Mouse (Mus musculus) hindbrain, embryonic 12.5 days (tissue): ENCODE measurements around the gene Utp18. TPM values are rescaled to one million over a fixed set of nuclear protein-coding genes. Genes with fewer than 3 reads are reported as not detected.

Source experiments
- ATAC-seq: fragments of 200-750 bp; cut with Nextera tagmentation; 2 replicates; pipeline ENCODE4 v1.8.0; 2017; ENCODE audit warnings: moderate TSS enrichment; ENCODE audit not compliant: low FRiP score
- H3K27ac ChIP-seq: fragments of 300-500 bp; sonication (generic); 2 replicates; pipeline ENCODE4 v1.5.1; 2016; ENCODE audit warnings: mild to moderate bottlenecking
- H3K27me3 ChIP-seq: fragments of 300-500 bp; sonication (generic); 2 replicates; pipeline ENCODE4 v1.6.1; 2016; ENCODE audit warnings: mild to moderate bottlenecking
- H3K36me3 ChIP-seq: fragments of 300-500 bp; sonication (generic); 2 replicates; pipeline ENCODE4 v1.6.1; 2016; ENCODE audit warnings: mild to moderate bottlenecking
- H3K4me1 ChIP-seq: fragments of 300-500 bp; sonication (generic); 2 replicates; pipeline ENCODE4 v1.6.1; 2016
- H3K4me2 ChIP-seq: fragments of 300-500 bp; sonication (generic); replicated peaks from 2 replicates; pipeline ENCODE4 v1.6.1; 2016; ENCODE audit warnings: mild to moderate bottlenecking
- H3K4me3 ChIP-seq: fragments of 300-500 bp; sonication (generic); 2 replicates; pipeline ENCODE4 v1.5.1; 2016; ENCODE audit warnings: mild to moderate bottlenecking
- H3K9ac ChIP-seq: fragments of 300-500 bp; sonication (generic); 2 replicates; pipeline ENCODE4 v1.6.1; 2016; ENCODE audit warnings: mild to moderate bottlenecking, moderate library complexity
- H3K9me3 ChIP-seq: fragments of 300-500 bp; sonication (generic); replicated peaks from 2 replicates; pipeline ENCODE4 v1.6.1; 2016; ENCODE audit warnings: mild to moderate bottlenecking
- WGBS: fragments of 180-500 bp; shearing (Covaris S2); methylation state at CpG from one replicate; pipeline ENCODE4 v1.1.7; 2016; 5-methylcytosine and 5-hydroxymethylcytosine counted together
- polyA plus RNA-seq: library from polyadenylated mRNA; unstranded; fragments of >200 nt; fragmentation: Nextera tagmentation; extraction: Ambion mirVana; gene quantifications from 2 replicates; pipeline ENCODE4 v1.2.1, GENCODE M21; 2016

Utp18 gene
- polyA plus RNA-seq, 1 experiment from 2014 or later = 40.5 TPM

- Histone ChIP-seq H3K4me2 (no peak overlapping the region), H3K4me3 (no peak overlapping the region), H3K36me3 (peaks cover 48% of the 10 kb centered on the region), H3K27ac (no peak overlapping the region), H3K9ac (no peak overlapping the region), H3K9me3 (no peaks in the 10 kb centered on the region), H3K27me3 (no peaks in the 10 kb centered on the region), H3K4me1 (no peaks in the 10 kb centered on the region)
- no peak for ATAC-seq
- WGBS = 85% methylated on average over 1 of the region's 1 CpGs
Measured at GRCm38 (mm10) chr11:93862638-93863037, 22.9 kb downstream of the Utp18 start.

- Histone ChIP-seq H3K27me3 (no peaks in the 10 kb centered on the region), H3K4me3 (no peak overlapping the region), H3K4me1 (no peaks in the 10 kb centered on the region), H3K36me3 (peaks cover 43% of the 10 kb centered on the region), H3K9ac (no peak overlapping the region), H3K4me2 (no peak overlapping the region), H3K9me3 (no peaks in the 10 kb centered on the region), H3K27ac (no peak overlapping the region)
- WGBS = 93% methylated on average over 4 of the region's 4 CpGs
- ATAC-seq = no peak
Measured at GRCm38 (mm10) chr11:93862045-93862623, 23.4 kb downstream of the Utp18 start.

- no peak overlapping the region for H3K4me2 ChIP-seq
- no peaks in the 10 kb centered on the region for H3K27me3 ChIP-seq
- H3K4me1 ChIP-seq = peaks cover 2% of the 10 kb centered on the region; the same call in 1 of the 2 replicates
- WGBS = 97% methylated on average over 2 of the region's 2 CpGs
- peaks cover 34% of the 10 kb centered on the region; the same call in 1 of the 2 replicates for H3K36me3 ChIP-seq
- ATAC-seq = no peak
- no peaks in the 10 kb centered on the region for H3K9me3 ChIP-seq
- no peak overlapping the region for H3K9ac ChIP-seq
- H3K4me3 ChIP-seq = no peak overlapping the region
- H3K27ac ChIP-seq = no peak overlapping the region
Measured at GRCm38 (mm10) chr11:93861193-93861592, 24.4 kb downstream of the Utp18 start.

GRCm38 (mm10) chr11:93860540-93861172 is 24.9 kb downstream of the Utp18 start:
- H3K27me3 ChIP-seq = no peaks in the 10 kb centered on the region
- H3K9ac ChIP-seq = no peak overlapping the region
- no peaks in the 10 kb centered on the region for H3K9me3 ChIP-seq
- no peak for ATAC-seq
- no peak overlapping the region for H3K27ac ChIP-seq
- WGBS = 92% methylated on average over 1 of the region's 1 CpGs
- no peak overlapping the region for H3K4me2 ChIP-seq
- H3K4me3 ChIP-seq = no peak overlapping the region
- H3K36me3 ChIP-seq = peaks cover 31% of the 10 kb centered on the region; the same call in 1 of the 2 replicates
- peaks cover 2% of the 10 kb centered on the region; the same call in 1 of the 2 replicates for H3K4me1 ChIP-seq

- Histone ChIP-seq H3K4me1 (peaks cover 2% of the 10 kb centered on the region; the same call in 1 of the 2 replicates), H3K27ac (no peak overlapping the region), H3K27me3 (no peaks in the 10 kb centered on the region), H3K9ac (no peak overlapping the region), H3K36me3 (0 out of 2 replicates have a peak, but pooled peaks cover 14% of the 10 kb centered on the region), H3K9me3 (no peaks in the 10 kb centered on the region), H3K4me2 (no peak overlapping the region), H3K4me3 (no peak overlapping the region)
- ATAC-seq = no peak
- 7% methylated on average over 6 of the region's 6 CpGs for WGBS
Measured at GRCm38 (mm10) chr11:93856284-93856955, 29.1 kb downstream of the Utp18 start.

GRCm38 (mm10) chr11:93852546-93852945 is 33.0 kb downstream of the Utp18 start:
- 80% methylated on average over 3 of the region's 3 CpGs for WGBS

GRCm38 (mm10) chr11:93847342-93847741 is 38.2 kb downstream of the Utp18 start:
- H3K4me1 ChIP-seq = 0 out of 2 replicates have a peak, but pooled peaks cover 5% of the 10 kb centered on the region
- no peak overlapping the region for H3K4me2 ChIP-seq
- no peak overlapping the region for H3K4me3 ChIP-seq
- H3K36me3 ChIP-seq = no peaks in the 10 kb centered on the region
- ATAC-seq = no peak
- H3K9ac ChIP-seq = no peak overlapping the region
- WGBS = 13% methylated on average over 2 of the region's 2 CpGs
- no peaks in the 10 kb centered on the region for H3K9me3 ChIP-seq
- H3K27me3 ChIP-seq = no peaks in the 10 kb centered on the region
- no peak overlapping the region for H3K27ac ChIP-seq

More at GRCm38 (mm10) chr11:93852546-93852945, 33.0 kb downstream of the Utp18 start:
- no peak overlapping the region for H3K4me2 ChIP-seq
- H3K4me3 ChIP-seq = no peak overlapping the region
- H3K36me3 ChIP-seq = no peaks in the 10 kb centered on the region
- H3K27ac ChIP-seq = no peak overlapping the region
- H3K4me1 ChIP-seq = peaks cover 3% of the 10 kb centered on the region; the same call in 1 of the 2 replicates
- no peaks in the 10 kb centered on the region for H3K9me3 ChIP-seq
- H3K9ac ChIP-seq = no peak overlapping the region
- ATAC-seq = no peak
- no peaks in the 10 kb centered on the region for H3K27me3 ChIP-seq

GRCm38 (mm10) chr11:93835800-93836199 is 49.8 kb downstream of the Utp18 start:
- H3K27ac ChIP-seq = no peak overlapping the region
- no peak for ATAC-seq
- no peaks in the 10 kb centered on the region for H3K4me1 ChIP-seq
- no peak overlapping the region for H3K4me2 ChIP-seq
- no peaks in the 10 kb centered on the region for H3K27me3 ChIP-seq
- 65% methylated on average over 2 of the region's 2 CpGs for WGBS
- no peaks in the 10 kb centered on the region for H3K9me3 ChIP-seq
- H3K4me3 ChIP-seq = no peak overlapping the region
- no peaks in the 10 kb centered on the region for H3K36me3 ChIP-seq
- no peak overlapping the region for H3K9ac ChIP-seq

GRCm38 (mm10) chr11:93829971-93830370 is 55.6 kb downstream of the Utp18 start:
- H3K27ac ChIP-seq = peak overlapping the region; percentile 57
- no peaks in the 10 kb centered on the region for H3K27me3 ChIP-seq
- peaks cover 9% of the 10 kb centered on the region for H3K4me1 ChIP-seq
- WGBS = 87% methylated on average over 8 of the region's 8 CpGs
- H3K9me3 ChIP-seq = no peaks in the 10 kb centered on the region
- no peaks in the 10 kb centered on the region for H3K36me3 ChIP-seq
- H3K9ac ChIP-seq = no peak overlapping the region
- peak; percentile 27; the same call in 1 of the 2 replicates for ATAC-seq
- no peak overlapping the region for H3K4me3 ChIP-seq
- H3K4me2 ChIP-seq = no peak overlapping the region

- Histone ChIP-seq H3K9ac (no peak overlapping the region), H3K27me3 (no peaks in the 10 kb centered on the region), H3K4me1 (peaks cover 9% of the 10 kb centered on the region), H3K4me2 (0 out of 2 replicates have a peak overlapping the region, but pooled peaks have one; percentile 1), H3K27ac (peak overlapping the region; percentile 64), H3K4me3 (no peak overlapping the region), H3K36me3 (no peaks in the 10 kb centered on the region), H3K9me3 (no peaks in the 10 kb centered on the region)
- peak; percentile 94 for ATAC-seq
- 55% methylated on average over 6 of the region's 6 CpGs for WGBS
Measured at GRCm38 (mm10) chr11:93829327-93829679, 56.3 kb downstream of the Utp18 start.

GRCm38 (mm10) chr11:93828619-93829326 is 56.8 kb downstream of the Utp18 start:
- Histone ChIP-seq H3K27ac (peak overlapping the region; percentile 64), H3K36me3 (no peaks in the 10 kb centered on the region), H3K4me3 (no peak overlapping the region), H3K9me3 (no peaks in the 10 kb centered on the region), H3K4me2 (0 out of 2 replicates have a peak overlapping the region, but pooled peaks have one; percentile 1), H3K4me1 (peaks cover 9% of the 10 kb centered on the region), H3K9ac (no peak overlapping the region), H3K27me3 (no peaks in the 10 kb centered on the region)
- peak; percentile 77 for ATAC-seq
- WGBS = 55% methylated on average over 14 of the region's 14 CpGs

GRCm38 (mm10) chr11:93822261-93822660 is 63.3 kb downstream of the Utp18 start:
- ATAC-seq = no peak
- WGBS = 58% methylated on average over 2 of the region's 2 CpGs

More at GRCm38 (mm10) chr11:93822261-93822660, 63.3 kb downstream of the Utp18 start:
- Histone ChIP-seq H3K4me3 (no peak overlapping the region), H3K9me3 (no peaks in the 10 kb centered on the region), H3K27me3 (no peaks in the 10 kb centered on the region), H3K9ac (no peak overlapping the region), H3K36me3 (no peaks in the 10 kb centered on the region), H3K27ac (no peak overlapping the region), H3K4me2 (no peak overlapping the region), H3K4me1 (peaks cover 8% of the 10 kb centered on the region; the same call in 1 of the 2 replicates)
